Mouse (Mus musculus) heart, postnatal 4 days (tissue): ENCODE results near the gene Akain1. TPM values are rescaled to one million over a fixed set of nuclear protein-coding genes. Genes with fewer than 3 reads are reported as not detected.

Experiments used
- DNase-seq: peaks from one replicate; pipeline ENCODE4 v3.0.0; 2021
- total RNA-seq, 2 experiments: library from RNA; stranded (reverse); gene quantifications; 2 replicates each; pipeline ENCODE4 v1.2.3; 2021

Gene Akain1
- total RNA-seq, 2 experiments from 2014 or later = 0.19 TPM; not detected in 1

- no peak for DNase-seq
Observed at GRCm38 (mm10) chr17:69487116-69487515, 48.0 kb downstream of the Akain1 start.

- no peak for DNase-seq
Observed at GRCm38 (mm10) chr17:69487884-69488283, 48.8 kb downstream of the Akain1 start.

GRCm38 (mm10) chr17:69488826-69489225 lies 49.7 kb downstream of the Akain1 start:
- DNase-seq = no peak

GRCm38 (mm10) chr17:69492368-69492767 lies 53.2 kb downstream of the Akain1 start:
- DNase-seq = no peak

GRCm38 (mm10) chr17:69495531-69495930 lies 56.4 kb downstream of the Akain1 start:
- no peak for DNase-seq

GRCm38 (mm10) chr17:69496125-69496524 lies 57.0 kb downstream of the Akain1 start:
- DNase-seq = no peak

- no peak for DNase-seq
Observed at GRCm38 (mm10) chr17:69497315-69497714, 58.2 kb downstream of the Akain1 start.

GRCm38 (mm10) chr17:69498913-69499312 lies 59.8 kb downstream of the Akain1 start:
- DNase-seq = no peak

- no peak for DNase-seq
Observed at GRCm38 (mm10) chr17:69499441-69499840, 60.3 kb downstream of the Akain1 start.

- DNase-seq = no peak
Observed at GRCm38 (mm10) chr17:69506070-69506469, 66.9 kb downstream of the Akain1 start.

GRCm38 (mm10) chr17:69516344-69516907 lies 77.3 kb downstream of the Akain1 start:
- DNase-seq = no peak

GRCm38 (mm10) chr17:69531472-69531871 lies 92.3 kb downstream of the Akain1 start:
- no peak for DNase-seq

Other genes with a start within 250 kb of the Akain1 start
- gene Zbtb14, start 56.3 kb upstream of the Akain1 start, total RNA-seq = 10 to 100 TPM; 12.1 to 13.3 TPM